Mouse (Mus musculus): ENCODE measurements around the gene Esrrg.

GRCm38 (mm10) chr1:187965921-187966320 is 357.3 kb downstream of the Esrrg start:
- TF ChIP-seq CTCF (IDR thresholded peaks at IDR 0.05; ENCODE audit: insufficient read depth, low read depth, low read length) (no peak), POLR2A (IDR thresholded peaks at IDR 0.05; ENCODE audit: insufficient read depth, low read depth, low read length) (no peak)
